Mouse (Mus musculus): ENCODE results near the gene Aldh6a1. TPM values are rescaled to one million over a fixed set of nuclear protein-coding genes. Genes with fewer than 3 reads are reported as not detected.

Aldh6a1 gene
- polyA plus RNA-seq, 1 experiment from 2014 or later = 26.6 TPM

GRCm38 (mm10) chr12:84392681-84393080 lies 58.1 kb downstream of the Aldh6a1 start:
- H3K4me2 ChIP-seq = no peak overlapping the region

GRCm38 (mm10) chr12:84390336-84390735 lies 60.5 kb downstream of the Aldh6a1 start:
- no peak overlapping the region for H3K4me3 ChIP-seq (replicated peaks)
- H3K27ac ChIP-seq = no peak overlapping the region
- no peaks in the 10 kb centered on the region for H3K36me3 ChIP-seq (replicated peaks)
- no peaks in the 10 kb centered on the region for H3K4me1 ChIP-seq
- 89% methylated on average over 6 of the region's 6 CpGs for WGBS
- H3K4me2 ChIP-seq = no peak overlapping the region
- H3K9ac ChIP-seq = no peak overlapping the region
- no peaks in the 10 kb centered on the region for H3K9me3 ChIP-seq
- no peaks in the 10 kb centered on the region for H3K27me3 ChIP-seq
- ATAC-seq (ENCODE audit: low FRiP score) = no peak

More at GRCm38 (mm10) chr12:84392681-84393080, 58.1 kb downstream of the Aldh6a1 start:
- H3K36me3 ChIP-seq (replicated peaks) = no peaks in the 10 kb centered on the region
- no peaks in the 10 kb centered on the region for H3K27me3 ChIP-seq
- ATAC-seq (ENCODE audit: low FRiP score) = no peak
- H3K9ac ChIP-seq = no peak overlapping the region
- H3K9me3 ChIP-seq = no peaks in the 10 kb centered on the region
- no peak overlapping the region for H3K4me3 ChIP-seq (replicated peaks)
- H3K27ac ChIP-seq = no peak overlapping the region
- WGBS = 96% methylated on average over 4 of the region's 4 CpGs
- H3K4me1 ChIP-seq = no peaks in the 10 kb centered on the region

DNA sequence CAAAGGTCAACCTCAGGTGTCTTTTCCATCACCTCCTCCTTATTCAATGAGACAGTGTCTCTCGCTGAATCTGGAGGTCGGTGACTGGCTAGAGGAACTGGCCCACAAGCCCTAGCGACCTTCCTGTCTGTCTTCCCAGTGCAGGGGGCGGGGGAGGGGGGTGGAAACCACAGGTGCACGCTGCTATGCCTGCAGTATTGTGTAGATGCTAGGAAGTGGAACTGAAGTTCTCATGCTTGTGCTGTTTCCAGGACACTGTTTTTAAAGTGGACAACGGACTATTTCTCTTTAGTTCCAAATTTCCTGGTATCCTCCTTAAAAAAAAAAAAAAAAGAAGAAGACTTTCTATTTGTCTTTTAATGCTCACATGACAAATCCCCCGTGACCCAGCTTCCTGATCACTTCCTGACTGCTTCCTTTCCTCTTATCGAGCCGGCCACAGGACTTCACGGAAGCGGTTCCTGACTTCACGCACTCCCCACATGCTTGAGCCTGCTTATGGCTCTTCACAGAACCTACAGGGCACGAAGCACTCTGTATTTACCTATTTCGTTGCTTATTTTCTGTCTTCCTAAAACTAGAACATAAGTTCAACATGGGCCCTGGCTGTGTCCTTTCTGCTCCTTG lies 61.9 kb downstream of the Aldh6a1 start:
- H3K27ac ChIP-seq = no peak overlapping the region
- no peaks in the 10 kb centered on the region for H3K27me3 ChIP-seq
- H3K9me3 ChIP-seq = no peaks in the 10 kb centered on the region
- ATAC-seq (ENCODE audit: low FRiP score) = no peak
- WGBS = 83% methylated on average over 14 of the region's 14 CpGs
- H3K4me1 ChIP-seq = no peaks in the 10 kb centered on the region
- no peaks in the 10 kb centered on the region for H3K36me3 ChIP-seq (replicated peaks)
- H3K4me3 ChIP-seq (replicated peaks) = no peak overlapping the region
- no peak overlapping the region for H3K9ac ChIP-seq
- H3K4me2 ChIP-seq = no peak overlapping the region

DNA sequence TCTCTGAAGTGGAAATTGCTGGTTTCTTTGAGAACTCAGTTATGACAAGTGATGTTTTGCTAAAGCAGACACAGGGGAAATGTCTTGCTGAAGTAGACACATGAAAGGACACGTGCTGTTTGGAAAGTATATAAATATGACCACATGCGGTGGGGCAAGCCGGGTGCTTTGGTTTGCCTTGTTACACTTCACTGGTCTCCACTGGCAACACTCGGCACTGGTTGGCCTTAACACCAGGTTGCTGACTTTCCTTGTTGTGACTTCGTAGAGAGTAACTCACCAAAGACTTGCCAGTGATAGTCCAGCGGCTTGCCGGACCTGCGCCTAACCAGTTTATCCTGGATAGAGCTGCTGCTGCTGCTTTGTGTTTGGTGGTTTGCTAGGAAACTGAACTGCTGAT lies 62.7 kb downstream of the Aldh6a1 start:
- no peak for ATAC-seq (ENCODE audit: low FRiP score)
- Histone ChIP-seq H3K27ac (no peak overlapping the region), H3K4me2 (no peak overlapping the region), H3K27me3 (no peaks in the 10 kb centered on the region), H3K4me1 (no peaks in the 10 kb centered on the region), H3K4me3 (replicated peaks) (no peak overlapping the region), H3K9ac (no peak overlapping the region), H3K9me3 (no peaks in the 10 kb centered on the region), H3K36me3 (replicated peaks) (no peaks in the 10 kb centered on the region)
- 94% methylated on average over 8 of the region's 8 CpGs for WGBS

- 96% methylated on average over 4 of the region's 4 CpGs for WGBS
- Histone ChIP-seq H3K9me3 (no peaks in the 10 kb centered on the region), H3K4me2 (no peak overlapping the region), H3K9ac (no peak overlapping the region), H3K36me3 (replicated peaks) (no peaks in the 10 kb centered on the region), H3K27ac (no peak overlapping the region), H3K27me3 (no peaks in the 10 kb centered on the region), H3K4me3 (replicated peaks) (no peak overlapping the region), H3K4me1 (no peaks in the 10 kb centered on the region)
- no peak for ATAC-seq (ENCODE audit: low FRiP score)
Measured at GRCm38 (mm10) chr12:84385408-84385807, 65.4 kb downstream of the Aldh6a1 start.

DNA sequence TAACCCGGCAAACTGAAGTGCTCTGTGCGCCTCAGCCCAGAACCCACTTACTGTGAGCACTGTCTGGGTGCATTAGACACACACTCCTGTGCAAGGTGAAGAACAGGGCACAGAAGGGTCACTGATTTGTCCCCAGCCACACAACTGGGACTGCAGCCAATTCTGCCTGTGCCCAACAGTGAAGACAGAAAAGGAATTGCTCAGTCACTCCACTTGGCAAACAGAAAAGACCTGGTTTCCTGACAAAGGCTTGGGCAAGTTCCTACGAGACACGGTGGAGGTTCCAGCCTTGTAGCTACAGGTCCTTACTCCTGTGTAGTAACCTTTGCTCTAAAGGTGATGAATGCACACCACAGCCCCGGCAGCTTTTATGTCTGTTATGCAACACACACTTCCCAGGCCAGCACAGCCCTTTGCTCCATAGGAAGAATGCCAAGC lies 66.1 kb downstream of the Aldh6a1 start:
- Histone ChIP-seq H3K9me3 (no peaks in the 10 kb centered on the region), H3K27ac (no peak overlapping the region), H3K27me3 (no peaks in the 10 kb centered on the region), H3K36me3 (replicated peaks) (no peaks in the 10 kb centered on the region), H3K4me1 (no peaks in the 10 kb centered on the region), H3K4me2 (no peak overlapping the region), H3K9ac (no peak overlapping the region), H3K4me3 (replicated peaks) (no peak overlapping the region)
- WGBS = 77% methylated on average over 5 of the region's 5 CpGs
- ATAC-seq (ENCODE audit: low FRiP score) = no peak

DNA sequence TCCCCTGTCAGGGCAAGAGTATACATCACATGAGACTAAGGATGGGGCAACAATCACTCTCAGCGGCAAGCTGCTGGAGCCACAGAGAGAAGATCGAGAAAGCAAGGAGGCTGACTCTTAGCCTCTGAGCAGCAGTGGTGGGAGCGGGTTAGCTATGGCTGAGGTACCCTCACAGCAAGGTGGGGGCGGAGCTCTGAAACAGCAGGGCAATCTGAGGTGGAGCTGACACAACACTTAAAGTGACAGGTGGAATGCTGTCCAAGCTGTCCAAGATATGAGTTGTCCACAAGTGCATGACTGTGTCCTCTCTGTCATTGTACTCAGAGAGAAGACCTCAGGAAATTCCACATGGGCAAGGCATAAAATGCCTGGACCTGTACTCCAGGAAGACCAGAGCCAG lies 68.4 kb downstream of the Aldh6a1 start:
- no peak for ATAC-seq (ENCODE audit: low FRiP score)
- H3K27ac ChIP-seq = no peak overlapping the region
- no peaks in the 10 kb centered on the region for H3K9me3 ChIP-seq
- no peaks in the 10 kb centered on the region for H3K4me1 ChIP-seq
- H3K27me3 ChIP-seq = no peaks in the 10 kb centered on the region
- no peak overlapping the region for H3K4me3 ChIP-seq (replicated peaks)
- H3K4me2 ChIP-seq = no peak overlapping the region
- no peaks in the 10 kb centered on the region for H3K36me3 ChIP-seq (replicated peaks)
- no peak overlapping the region for H3K9ac ChIP-seq
- 81% methylated on average over 4 of the region's 4 CpGs for WGBS

Other genes starting within 250 kb of the Aldh6a1 start
- gene Elmsan1, start 232.1 kb downstream of the Aldh6a1 start, polyA plus RNA-seq (2016; fragmentation: Nextera tagmentation; extraction: Ambion mirVana) = 6.8 and 7.8 TPM in 2 replicates
- 15.3 and 16.4 TPM in 2 replicates for gene Ptgr2, start 165.8 kb downstream of the Aldh6a1 start, polyA plus RNA-seq (2016; fragmentation: Nextera tagmentation; extraction: Ambion mirVana)
- 114 and 117 TPM in 2 replicates for gene Zfp410, start 134.2 kb downstream of the Aldh6a1 start, polyA plus RNA-seq (2016; fragmentation: Nextera tagmentation; extraction: Ambion mirVana)
- 39.5 and 40.5 TPM in 2 replicates for gene Coq6, start 89.3 kb downstream of the Aldh6a1 start, polyA plus RNA-seq (2016; fragmentation: Nextera tagmentation; extraction: Ambion mirVana)
- gene Fam161b, start 89.2 kb downstream of the Aldh6a1 start, polyA plus RNA-seq (2016; fragmentation: Nextera tagmentation; extraction: Ambion mirVana) = 11.6 and 12.0 TPM in 2 replicates
- gene Entpd5, start 42.0 kb downstream of the Aldh6a1 start, polyA plus RNA-seq (2016; fragmentation: Nextera tagmentation; extraction: Ambion mirVana) = 11.0 and 13.8 TPM in 2 replicates
- gene Bbof1, start 41.9 kb downstream of the Aldh6a1 start, polyA plus RNA-seq (2016; fragmentation: Nextera tagmentation; extraction: Ambion mirVana) = 2.1 and 3.3 TPM in 2 replicates
- 28.7 and 29.9 TPM in 2 replicates for gene Rnf113a2, start 33.8 kb downstream of the Aldh6a1 start, polyA plus RNA-seq (2016; fragmentation: Nextera tagmentation; extraction: Ambion mirVana)
- gene Lin52, start 418 bp upstream of the Aldh6a1 start, polyA plus RNA-seq (2016; fragmentation: Nextera tagmentation; extraction: Ambion mirVana) = 37.5 and 39.2 TPM in 2 replicates
- 0.08 and 0.37 TPM in 2 replicates for gene Vsx2, start 118.8 kb upstream of the Aldh6a1 start, polyA plus RNA-seq (2016; fragmentation: Nextera tagmentation; extraction: Ambion mirVana)
- gene Abcd4, start 166.4 kb upstream of the Aldh6a1 start, polyA plus RNA-seq (2016; fragmentation: Nextera tagmentation; extraction: Ambion mirVana) = 14.3 and 14.4 TPM in 2 replicates
- gene Vrtn, start 190.0 kb upstream of the Aldh6a1 start, polyA plus RNA-seq (2016; fragmentation: Nextera tagmentation; extraction: Ambion mirVana) = not detected in 2 replicates
- gene Syndig1l, start 247.8 kb upstream of the Aldh6a1 start, polyA plus RNA-seq (2016; fragmentation: Nextera tagmentation; extraction: Ambion mirVana) = 0.61 and 0.67 TPM in 2 replicates

Measured in forebrain, embryonic 12.5 days (tissue).